ENCODE assay signal across 8 mouse cellular contexts in genomic region chr17:29095201-29095733, GRCm38 (mm10). TPM values are rescaled to one million over a fixed set of nuclear protein-coding genes. Genes with fewer than 3 reads are reported as not detected.
DNase-seq lines count a peak whose midpoint lies in the region; ATAC-seq and TF ChIP-seq lines count a peak whose summit lies in the region.

No protein-coding gene starts in this region.

- peak overlapping the region; percentile 94 for H3K4me2 ChIP-seq in heart, embryonic 12.5 days
- peak overlapping the region; percentile 82 for H3K4me2 ChIP-seq in kidney, postnatal 0 days (ENCODE audit: low read length)

- TF ChIP-seq POLR2A in liver, adult 2 months (IDR thresholded peaks at IDR 0.05; ENCODE audit: extremely low read depth, insufficient read depth, low read length), result no peak

- H3K9ac ChIP-seq in heart, embryonic 12.5 days, result peak overlapping the region; percentile 78
- peak overlapping the region; percentile 77 for H3K9ac ChIP-seq in kidney, postnatal 0 days (ENCODE audit: low read depth, low read length)
- peak overlapping the region; percentile 21 for H3K9ac ChIP-seq in liver, adult 2 months (ENCODE audit: low read depth, low read length)

- no peaks in the 10 kb centered on the region; the same call in 1 of the 2 replicates for H3K79me2 ChIP-seq in liver, adult 2 months (ENCODE audit: control insufficient read depth, insufficient read depth, low read length)

- TF ChIP-seq CTCF in kidney, postnatal 0 days (IDR thresholded peaks at IDR 0.05; ENCODE audit: low read depth), result peak; percentile 99
- TF ChIP-seq CTCF in liver, adult 2 months (IDR thresholded peaks at IDR 0.05; ENCODE audit: low read depth, low read length), result peak; percentile 97

- peak; percentile 95 for DNase-seq in CD4-positive helper T cell, adult 2 months (ENCODE audit: low read depth, low spot score)
- peak; percentile 87 for DNase-seq in brain, embryonic 18.5 days (ENCODE audit: low read depth, low spot score)
- peak; percentile 92 for DNase-seq in kidney, postnatal 0 days (ENCODE audit: low spot score)
- DNase-seq in liver, adult 2 months (ENCODE audit: extremely low read depth, low read depth, low spot score), result peak; percentile 58
- peak; percentile 90 to 93 for DNase-seq in spleen, postnatal 36 days (ENCODE audit: low spot score in 2 of 2)

- under 1% methylated on average over 44 of the region's 44 CpGs for WGBS in heart, embryonic 12.5 days
- WGBS in kidney, postnatal 0 days, result under 1% methylated on average over 44 of the region's 44 CpGs
- WGBS in liver, adult 2 months, result under 1% methylated on average over 43 of the region's 44 CpGs

- no peaks in the 10 kb centered on the region for H3K9me3 ChIP-seq in erythroblast, embryonic 14.5 days (ENCODE audit: control insufficient read depth, low read length)
- H3K9me3 ChIP-seq in heart, embryonic 12.5 days (replicated peaks), result no peaks in the 10 kb centered on the region
- no peaks in the 10 kb centered on the region for H3K9me3 ChIP-seq in kidney, postnatal 0 days (replicated peaks; ENCODE audit: low read length)

- peaks cover 41% of the 10 kb centered on the region for H3K27me3 ChIP-seq in erythroblast, embryonic 14.5 days (ENCODE audit: control insufficient read depth)
- peaks cover 14% of the 10 kb centered on the region for H3K27me3 ChIP-seq in heart, embryonic 12.5 days (replicated peaks)
- H3K27me3 ChIP-seq in kidney, postnatal 0 days (ENCODE audit: insufficient read depth, low read length), result 0 out of 2 replicates have a peak, but pooled peaks cover 2% of the 10 kb centered on the region
- no peaks in the 10 kb centered on the region for H3K27me3 ChIP-seq in liver, adult 2 months (ENCODE audit: control insufficient read depth, insufficient read depth, low read length)

- H3K4me3 ChIP-seq in erythroblast, embryonic 14.5 days (replicated peaks), result peak overlapping the region; percentile 91
- peak overlapping the region; percentile 60 for H3K4me3 ChIP-seq in heart, embryonic 12.5 days
- H3K4me3 ChIP-seq in kidney, postnatal 0 days (replicated peaks; ENCODE audit: low read depth, low read length), result peak overlapping the region; percentile 61
- peak overlapping the region; percentile 59 for H3K4me3 ChIP-seq in liver, adult 2 months (ENCODE audit: insufficient read depth, low read depth, low read length)

- H3K4me1 ChIP-seq in erythroblast, embryonic 14.5 days (ENCODE audit: control insufficient read depth), result peaks cover 42% of the 10 kb centered on the region
- peaks cover 22% of the 10 kb centered on the region for H3K4me1 ChIP-seq in heart, embryonic 12.5 days (replicated peaks)
- 0 out of 2 replicates have a peak, but pooled peaks cover 5% of the 10 kb centered on the region for H3K4me1 ChIP-seq in kidney, postnatal 0 days (replicated peaks; ENCODE audit: insufficient read depth, low read length)
- peaks cover 5% of the 10 kb centered on the region for H3K4me1 ChIP-seq in liver, adult 2 months (ENCODE audit: control insufficient read depth, insufficient read depth, low read length)

- 0 out of 2 replicates have a peak overlapping the region, but pooled peaks have one; percentile 46 for H3K27ac ChIP-seq in heart, embryonic 12.5 days (ENCODE audit: poor library complexity, severe bottlenecking)
- peak overlapping the region; percentile 78 for H3K27ac ChIP-seq in kidney, postnatal 0 days
- H3K27ac ChIP-seq in liver, adult 2 months (replicated peaks; ENCODE audit: insufficient read depth, low read depth, low read length), result 0 out of 2 replicates have a peak overlapping the region, but pooled peaks have one; percentile 4

- ATAC-seq in heart, embryonic 12.5 days (ENCODE audit: insufficient number of reproducible peaks, low FRiP score), result peak; percentile 75
- ATAC-seq in kidney, postnatal 0 days (replicated peaks; ENCODE audit: low FRiP score, low read depth), result peak; percentile 72
- peak; percentile 77 for ATAC-seq in monocyte, adult 5-6 weeks (replicated peaks; ENCODE audit: insufficient number of reproducible peaks, low FRiP score, low TSS enrichment, poor library complexity, severe bottlenecking)

- peaks cover 39% of the 10 kb centered on the region for H3K36me3 ChIP-seq in erythroblast, embryonic 14.5 days (ENCODE audit: control insufficient read depth)
- peaks cover 17% of the 10 kb centered on the region for H3K36me3 ChIP-seq in heart, embryonic 12.5 days
- H3K36me3 ChIP-seq in kidney, postnatal 0 days (ENCODE audit: insufficient read depth, low read length), result no peaks in the 10 kb centered on the region
- H3K36me3 ChIP-seq in liver, adult 2 months (ENCODE audit: control insufficient read depth, insufficient read depth, low read length), result no peaks in the 10 kb centered on the region

RNA-seq across cellular contexts. Expression of gene Cdkn1a, which starts 4.5 kb away (rescaled TPM):
- polyA plus RNA-seq in erythroblast, embryonic 14.5 days (2012), result 5.0 and 6.4 TPM in 2 replicates
- polyA plus RNA-seq in heart, embryonic 12.5 days (2016; fragmentation: Nextera tagmentation; extraction: Ambion mirVana), result 43.2 and 45.3 TPM in 2 replicates
- 125 and 136 TPM in 2 replicates for polyA plus RNA-seq in kidney, postnatal 0 days (2015; fragmentation: Nextera tagmentation; extraction: Ambion mirVana)
- total RNA-seq in liver, adult 2 months (2014; rRNA removed), result 0.37 and 0.60 TPM in 2 replicates
- polyA plus RNA-seq in liver, adult 2 months (2012; rRNA removed), result 6.9 and 9.3 TPM in 2 replicates
- 10.7 to 29.2 TPM (median 15.7 TPM) in 3 replicates for total RNA-seq in monocyte, adult 5-6 weeks (2017)

RNA-seq across cellular contexts. Expression of gene Rab44, which starts 18.7 kb away (rescaled TPM):
- 0.16 and 0.38 TPM in 2 replicates for polyA plus RNA-seq in erythroblast, embryonic 14.5 days (2012)
- polyA plus RNA-seq in heart, embryonic 12.5 days (2016; fragmentation: Nextera tagmentation; extraction: Ambion mirVana), result 0.13 TPM in 1 of 2 replicates, not detected in the other
- polyA plus RNA-seq in kidney, postnatal 0 days (2015; fragmentation: Nextera tagmentation; extraction: Ambion mirVana), result 0.21 and 0.22 TPM in 2 replicates
- 0.07 TPM in 1 of 2 replicates, not detected in the other for total RNA-seq in liver, adult 2 months (2014; rRNA removed)
- 0.15 TPM in 1 of 2 replicates, not detected in the other for polyA plus RNA-seq in liver, adult 2 months (2012; rRNA removed)
- 19.9 to 98.4 TPM (median 83.3 TPM) in 3 replicates for total RNA-seq in monocyte, adult 5-6 weeks (2017)

Comparison
In these comparisons a context has a peak if more than half of its experiments do, and no peak if none do; other contexts are left out.
1. Peak in every context shown above with its lines: DNase-seq, ATAC-seq, H3K4me3 ChIP-seq and H3K27ac ChIP-seq.
2. H3K27ac ChIP-seq: peak in every context shown above with its lines; median percentile 78 in kidney, postnatal 0 days; 46 in heart, embryonic 12.5 days; 4 in liver, adult 2 months.
3. H3K9ac ChIP-seq: peak in every context shown above with its lines; median percentile 78 in heart, embryonic 12.5 days; 77 in kidney, postnatal 0 days; 21 in liver, adult 2 months.